Mouse (Mus musculus): ENCODE results near the gene E330014E10Rik.
"Not testable (repeated sequence)": the region's sequence is repeated elsewhere in the genome, so short reads cannot be mapped to it uniquely, and the experiment has no call there.

E330014E10Rik gene

DNA sequence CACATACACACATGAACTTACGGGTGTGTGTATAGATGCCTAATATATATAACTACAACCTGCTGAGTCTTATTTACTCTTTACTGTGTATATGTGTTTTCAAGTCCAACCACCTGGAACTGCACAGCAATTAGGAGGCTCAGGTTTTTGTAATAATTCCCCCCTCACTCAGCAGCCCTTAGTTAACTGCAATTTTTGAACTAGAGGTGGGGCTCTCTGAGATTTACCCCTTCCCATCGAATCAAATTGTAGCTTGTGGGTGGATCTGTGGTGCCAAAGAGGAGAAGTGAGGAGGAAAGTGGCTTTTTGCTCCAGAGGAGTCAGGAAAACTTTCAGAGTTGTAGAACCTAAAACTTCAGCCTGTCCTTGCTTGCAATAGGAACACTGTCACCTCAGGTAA is at the start of gene E330014E10Rik:
Gene E330014E10Rik, plus strand, starts transcription at position 301 of the 400 bp plus-strand sequence.
- TF ChIP-seq GATA4 (IDR thresholded peaks at IDR 0.05; ENCODE audit: insufficient replicate concordance, low read length) = not testable (repeated sequence)

DNA sequence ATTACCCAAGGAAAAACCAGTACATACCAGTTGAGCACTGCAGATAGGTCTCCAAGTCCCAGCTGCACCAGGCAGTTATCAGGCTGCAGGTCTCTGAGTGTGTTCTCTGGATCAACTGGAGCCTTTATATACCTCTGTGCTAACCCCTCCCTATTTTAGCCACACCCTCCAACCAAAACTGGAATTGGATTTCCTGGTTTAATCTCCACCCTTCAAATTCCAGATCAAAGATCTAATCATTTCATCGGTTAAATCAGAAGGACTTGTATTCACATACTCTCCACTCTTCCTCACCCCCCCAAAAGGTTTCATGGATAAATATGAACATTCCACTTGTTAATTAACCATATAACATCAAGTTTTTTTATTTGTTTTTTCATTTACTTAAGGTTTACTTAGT is 39.7 kb upstream of the E330014E10Rik start, which contains the start of gene Gm7978:
Gene Gm7978, minus strand, starts transcription at position 101 of the 400 bp plus-strand sequence.
- not testable (repeated sequence) for TF ChIP-seq GATA4 (IDR thresholded peaks at IDR 0.05; ENCODE audit: insufficient replicate concordance, low read length)

DNA sequence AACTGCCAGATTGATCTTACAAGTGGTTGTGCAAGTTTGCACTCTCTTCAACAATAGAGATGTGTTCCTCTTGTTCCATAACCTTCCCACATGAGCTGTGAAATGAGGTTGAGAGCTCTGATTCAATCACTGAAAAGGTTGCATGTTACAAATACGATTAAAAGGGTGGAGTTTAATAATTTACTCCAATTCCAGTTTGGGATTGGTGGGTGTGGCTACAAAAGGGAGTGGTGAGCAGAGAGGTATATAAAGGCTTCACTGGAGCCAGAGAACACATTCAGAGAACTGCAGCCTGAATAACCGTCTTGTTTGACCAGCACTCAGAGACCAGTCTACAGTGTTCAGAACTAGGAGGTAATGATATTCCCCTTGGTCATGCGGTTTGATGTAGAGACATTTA is 34.1 kb upstream of the E330014E10Rik start, which contains the start of gene Gm7982:
Gene Gm7982, plus strand, starts transcription at position 301 of the 400 bp plus-strand sequence.
- not testable (repeated sequence) for TF ChIP-seq GATA4 (IDR thresholded peaks at IDR 0.05; ENCODE audit: insufficient replicate concordance, low read length)

DNA sequence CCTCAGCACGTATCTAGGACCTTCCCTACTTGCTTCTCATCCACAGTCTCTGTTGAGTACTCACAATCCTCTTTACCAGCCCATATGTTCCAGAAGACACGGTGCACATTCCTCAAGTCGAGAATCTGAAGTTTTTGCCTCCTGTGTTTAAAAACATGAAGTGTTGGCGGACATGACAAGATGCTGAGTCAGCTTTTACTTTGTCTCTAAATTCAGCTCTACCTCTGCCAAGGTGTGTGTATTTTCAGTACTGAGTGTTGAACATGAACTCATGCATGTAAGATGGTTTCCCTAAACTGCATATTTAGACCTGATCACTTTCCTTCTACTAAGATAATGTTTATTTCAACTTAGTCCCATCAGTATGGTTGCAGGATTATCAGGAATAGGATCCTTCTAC is 60.8 kb downstream of the E330014E10Rik start:
- no peak for TF ChIP-seq GATA4 (IDR thresholded peaks at IDR 0.05; ENCODE audit: insufficient replicate concordance, low read length)

DNA sequence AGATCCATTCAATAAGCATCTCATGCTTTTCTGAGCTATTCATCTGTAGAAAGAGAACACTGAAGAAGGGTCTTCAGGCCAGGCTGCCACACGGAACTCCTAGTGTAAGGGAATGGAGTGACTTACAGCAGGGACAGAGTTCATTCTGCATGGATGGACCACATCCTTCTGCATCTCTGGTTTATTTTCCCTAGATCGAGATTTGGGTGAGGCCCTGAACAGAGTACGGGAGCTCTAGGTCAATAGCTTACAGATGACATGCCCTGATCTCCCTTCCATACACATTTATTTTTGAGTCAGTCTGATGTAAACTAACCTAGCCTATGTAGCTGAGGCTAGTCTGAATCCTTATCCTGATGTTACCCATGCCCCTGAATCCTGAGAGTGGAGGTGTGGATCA is 78.2 kb downstream of the E330014E10Rik start:
- TF ChIP-seq GATA4 (IDR thresholded peaks at IDR 0.05; ENCODE audit: insufficient replicate concordance, low read length) = no peak

All from liver, adult (tissue).